Mouse (Mus musculus): Measurements from ENCODE around the gene Babam2.
"Not testable (repeated sequence)": the region's sequence is repeated elsewhere in the genome, so short reads cannot be mapped to it uniquely, and the experiment has no call there.

Babam2 gene

GRCm38 (mm10) chr5:31929007-31929406 lies 231.5 kb downstream of the Babam2 start:
- intact Hi-C loops (cut with DNase I) = loop anchor here (10.0 kb wide), 1 partner anchor 266 kb away; no protein-coding TSS in a partner anchor

GRCm38 (mm10) chr5:31931127-31931625 lies 233.7 kb downstream of the Babam2 start:
- intact Hi-C loops (cut with DNase I) = loop anchor here (10.0 kb wide), 1 partner anchor 204 kb away; the partner anchor contains the start of gene Fosl2

- intact Hi-C loops (cut with DNase I) = loop anchor here (10.0 kb wide), 1 partner anchor 203 kb away; the partner anchor contains the start of gene Fosl2
Measured at GRCm38 (mm10) chr5:31931637-31932036, 234.2 kb downstream of the Babam2 start.

GRCm38 (mm10) chr5:31933296-31933695 lies 235.8 kb downstream of the Babam2 start:
- intact Hi-C loops (cut with DNase I) = loop anchor here (10.0 kb wide), 1 partner anchor 202 kb away; the partner anchor contains the start of gene Fosl2

GRCm38 (mm10) chr5:31934397-31934796 lies 236.9 kb downstream of the Babam2 start:
- intact Hi-C loops (cut with DNase I) = loop anchor here (10.0 kb wide), 1 partner anchor 200 kb away; the partner anchor contains the start of gene Fosl2

- intact Hi-C loops (cut with DNase I) = loop anchor here (10.0 kb wide), 1 partner anchor 199 kb away; the partner anchor contains the start of gene Fosl2
Measured at GRCm38 (mm10) chr5:31935936-31936335, 238.5 kb downstream of the Babam2 start.

- intact Hi-C loops (cut with DNase I) = loop anchor here (10.0 kb wide), 1 partner anchor 198 kb away; the partner anchor contains the start of gene Fosl2
Measured at GRCm38 (mm10) chr5:31936523-31936922, 239.0 kb downstream of the Babam2 start.

GRCm38 (mm10) chr5:31940876-31941275 lies 243.4 kb downstream of the Babam2 start:
- intact Hi-C loops (cut with DNase I) = no loop called here

- intact Hi-C loops (cut with DNase I) = no loop called here
Measured at GRCm38 (mm10) chr5:31947185-31947584, 249.7 kb downstream of the Babam2 start.

GRCm38 (mm10) chr5:31949389-31949788 lies 251.9 kb downstream of the Babam2 start:
- intact Hi-C loops (cut with DNase I) = no loop called here

- intact Hi-C loops (cut with DNase I) = no loop called here
Measured at GRCm38 (mm10) chr5:31950532-31950931, 253.0 kb downstream of the Babam2 start.

GRCm38 (mm10) chr5:31955184-31955583 lies 257.7 kb downstream of the Babam2 start:
- intact Hi-C loops (cut with DNase I) = no loop called here

- intact Hi-C loops (cut with DNase I) = no loop called here
Measured at GRCm38 (mm10) chr5:31956336-31956735, 258.9 kb downstream of the Babam2 start.

GRCm38 (mm10) chr5:31959886-31960285 lies 262.4 kb downstream of the Babam2 start:
- intact Hi-C loops (cut with DNase I) = no loop called here

GRCm38 (mm10) chr5:31961423-31961822 lies 263.9 kb downstream of the Babam2 start:
- intact Hi-C loops (cut with DNase I) = no loop called here

- intact Hi-C loops (cut with DNase I) = no loop called here
Measured at GRCm38 (mm10) chr5:31962346-31962745, 264.9 kb downstream of the Babam2 start.

GRCm38 (mm10) chr5:31963352-31963751 lies 265.9 kb downstream of the Babam2 start:
- intact Hi-C loops (cut with DNase I) = no loop called here

GRCm38 (mm10) chr5:31963851-31964250 lies 266.4 kb downstream of the Babam2 start:
- intact Hi-C loops (cut with DNase I) = no loop called here

- intact Hi-C loops (cut with DNase I) = no loop called here
Measured at GRCm38 (mm10) chr5:31966741-31967140, 269.3 kb downstream of the Babam2 start.

- intact Hi-C loops (cut with DNase I) = no loop called here
Measured at GRCm38 (mm10) chr5:31967526-31967925, 270.0 kb downstream of the Babam2 start.

- intact Hi-C loops (cut with DNase I) = no loop called here
Measured at GRCm38 (mm10) chr5:31968046-31968506, 270.6 kb downstream of the Babam2 start.

- intact Hi-C loops (cut with DNase I) = not testable (repeated sequence)
Measured at GRCm38 (mm10) chr5:31972416-31972815, 274.9 kb downstream of the Babam2 start.

GRCm38 (mm10) chr5:31974614-31975168 lies 277.2 kb downstream of the Babam2 start:
- intact Hi-C loops (cut with DNase I) = no loop called here
